Mouse (Mus musculus) lung, postnatal 14 days (tissue): Measurements from ENCODE around the gene Pou6f1.
"Not testable (repeated sequence)": the region's sequence is repeated elsewhere in the genome, so short reads cannot be mapped to it uniquely, and the experiment has no call there.

Experiments used
- DNase-seq: peaks from one replicate; pipeline ENCODE4 v3.0.0; 2021

Gene Pou6f1

DNA sequence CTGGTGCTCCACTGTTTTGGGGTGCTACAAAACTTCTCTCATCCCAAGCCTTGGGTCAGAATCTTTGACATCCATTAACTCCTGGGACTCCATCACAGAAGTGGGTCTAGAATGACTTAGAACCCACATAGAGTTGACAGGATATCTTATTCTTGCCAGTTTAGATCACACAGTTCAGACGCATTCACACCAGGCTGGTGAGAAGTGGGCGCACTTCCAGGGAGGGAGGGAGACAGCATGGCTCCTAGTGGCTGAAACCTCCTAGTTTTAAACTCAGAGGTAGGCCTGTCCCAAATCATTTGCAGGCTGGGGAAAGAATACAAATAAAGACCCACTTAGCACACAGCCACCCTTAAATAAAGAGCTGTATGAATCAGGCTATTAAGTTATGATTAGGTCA is 25.4 kb downstream of the Pou6f1 start:
- peak; percentile 19 for DNase-seq

- no peak for DNase-seq
Observed at GRCm38 (mm10) chr15:100573946-100574345, 25.8 kb downstream of the Pou6f1 start.

DNA sequence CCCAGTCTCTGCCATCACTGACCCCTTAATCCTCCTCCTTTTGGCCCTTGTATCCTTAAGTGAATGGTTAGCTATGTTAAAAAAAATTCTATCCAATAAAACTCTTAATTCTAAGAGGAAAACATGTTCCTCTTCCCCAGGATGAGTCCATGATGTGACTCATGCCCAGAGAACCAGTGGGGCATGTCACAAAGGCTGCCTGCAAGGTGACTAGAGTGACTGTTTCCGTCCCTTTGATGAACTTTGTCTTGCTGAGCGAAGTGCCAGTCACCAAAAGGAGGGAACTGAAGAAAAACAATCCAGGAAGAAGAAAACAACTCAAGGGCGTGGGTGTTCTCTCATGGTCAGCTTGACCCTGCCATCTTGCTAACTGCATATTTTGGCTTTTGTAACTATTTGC is 30.5 kb downstream of the Pou6f1 start:
- no peak for DNase-seq

DNA sequence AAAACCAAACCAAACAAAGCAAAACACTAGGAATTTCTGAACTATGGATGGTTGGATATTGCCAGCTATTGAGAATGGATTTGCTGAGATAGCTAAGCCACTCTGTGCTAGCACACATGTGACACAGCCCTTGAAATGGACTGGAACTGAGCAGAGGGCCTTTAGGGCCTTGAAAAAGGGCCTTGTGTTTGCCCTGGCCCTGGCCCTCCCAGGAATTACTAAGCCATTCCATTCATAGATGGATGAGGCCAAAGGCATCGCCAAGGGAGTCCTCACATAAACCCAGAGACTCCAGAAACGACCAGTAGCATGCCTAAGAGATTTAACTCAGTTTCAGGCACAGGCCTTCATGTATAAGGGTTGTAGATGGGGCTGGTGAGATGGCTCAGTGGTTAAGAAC is 33.3 kb downstream of the Pou6f1 start:
- DNase-seq, result no peak

DNA sequence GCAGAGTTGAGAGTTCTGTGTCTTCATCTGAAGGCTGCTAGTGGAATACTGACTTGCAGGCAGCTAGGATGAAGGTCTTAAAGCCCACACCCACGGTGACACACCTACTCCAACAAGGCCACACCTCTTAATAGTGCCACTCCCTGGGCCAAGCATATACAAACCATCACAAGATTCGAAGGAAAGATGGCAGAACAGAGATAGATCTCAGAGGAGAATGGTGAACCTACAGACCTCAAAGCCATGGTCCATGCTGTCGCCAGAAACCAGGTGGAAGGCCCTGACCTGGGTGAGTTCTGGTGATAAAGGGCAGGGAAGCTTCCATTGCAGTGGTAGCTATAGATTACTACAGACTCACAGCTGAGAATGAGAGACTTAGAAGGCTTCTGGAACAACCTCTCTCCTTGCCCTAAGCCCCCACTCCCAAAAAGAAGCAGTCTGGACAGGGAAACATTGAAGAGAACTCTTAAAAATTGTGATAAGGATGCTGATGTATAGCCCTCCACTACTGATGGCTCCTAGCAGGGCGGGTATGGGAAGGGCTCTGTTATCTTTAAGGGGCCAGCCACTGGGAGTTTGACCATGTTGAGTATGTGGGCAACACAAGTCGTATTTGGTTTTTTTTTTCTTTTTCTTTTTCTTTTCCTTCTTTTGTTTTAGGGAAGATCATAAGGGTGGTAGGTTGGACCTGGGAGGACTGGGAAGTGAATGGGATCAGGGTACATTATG is 41.9 kb downstream of the Pou6f1 start:
- no peak for DNase-seq

DNA sequence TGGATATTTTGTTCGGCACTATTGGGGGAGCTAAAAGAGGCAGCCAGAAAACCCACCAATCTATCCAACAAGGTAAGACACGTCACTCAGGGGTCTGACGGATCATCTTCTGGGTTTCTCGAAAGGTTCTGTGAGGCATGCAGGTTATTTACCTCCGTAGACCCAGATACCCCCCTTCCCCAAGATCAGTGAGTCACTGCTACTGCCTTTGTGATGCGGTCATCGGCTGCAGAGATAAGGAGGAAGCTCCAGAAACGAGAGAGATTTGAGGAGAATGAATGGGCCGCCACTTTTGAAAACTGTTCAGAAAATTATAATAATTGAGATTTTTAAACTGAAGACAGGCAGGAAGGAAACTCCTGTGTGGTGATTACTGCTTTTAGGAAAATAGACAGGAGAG is 43.4 kb downstream of the Pou6f1 start:
- no peak for DNase-seq

- no peak for DNase-seq
Observed at GRCm38 (mm10) chr15:100555965-100556364, 43.8 kb downstream of the Pou6f1 start.

DNA sequence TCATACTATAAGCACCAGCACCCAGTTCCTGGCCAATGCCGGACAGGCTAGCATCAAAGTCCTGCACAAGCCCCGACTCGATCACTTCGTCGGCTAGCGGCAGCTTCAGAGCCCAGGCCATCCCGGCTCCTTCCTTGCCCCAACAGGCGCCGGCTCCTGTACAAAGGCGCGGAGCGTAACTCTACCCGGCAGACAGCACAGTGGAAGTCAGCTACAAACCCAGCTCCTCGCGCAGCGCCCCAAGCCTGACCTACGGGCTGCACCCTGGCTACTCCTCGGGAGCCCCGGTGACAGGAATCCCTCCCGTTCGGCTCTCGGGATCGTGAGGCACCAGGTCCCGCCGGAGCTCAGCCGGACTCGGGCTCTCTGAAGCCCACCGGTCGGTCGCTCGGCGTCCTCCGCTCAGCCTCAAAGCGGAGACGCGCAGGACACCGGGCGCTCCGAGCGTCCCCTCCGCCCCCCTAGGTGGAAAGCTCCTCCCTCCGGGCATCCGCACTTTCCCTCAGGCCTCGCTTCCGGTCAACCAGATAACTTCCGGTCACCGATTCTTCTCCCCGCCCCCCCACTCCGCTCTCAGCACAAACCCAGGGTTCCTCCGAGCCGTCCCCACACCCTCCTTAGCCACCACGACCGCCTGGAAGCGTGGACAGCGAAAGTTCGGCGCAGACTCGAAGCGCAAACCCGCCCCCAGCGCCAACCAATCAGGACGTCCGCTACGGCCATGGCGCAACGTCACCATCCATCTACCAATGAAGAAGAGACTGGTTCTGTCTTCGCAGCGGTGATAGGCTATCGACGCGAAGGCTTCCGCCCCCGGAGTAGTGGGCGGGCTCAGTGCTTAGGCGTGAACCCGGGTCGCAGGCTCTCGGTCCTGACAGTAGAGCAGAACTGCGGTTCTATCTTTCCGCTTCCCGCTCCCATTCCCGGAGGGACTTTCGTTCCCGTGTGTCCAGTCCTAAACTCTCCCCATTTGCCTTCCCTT is 48.2 kb downstream of the Pou6f1 start, which contains the start of gene Tfcp2:
Gene Tfcp2 (minus strand): TSS at position 683 of the 982 bp plus-strand sequence.
- DNase-seq, result peak; percentile 99

DNA sequence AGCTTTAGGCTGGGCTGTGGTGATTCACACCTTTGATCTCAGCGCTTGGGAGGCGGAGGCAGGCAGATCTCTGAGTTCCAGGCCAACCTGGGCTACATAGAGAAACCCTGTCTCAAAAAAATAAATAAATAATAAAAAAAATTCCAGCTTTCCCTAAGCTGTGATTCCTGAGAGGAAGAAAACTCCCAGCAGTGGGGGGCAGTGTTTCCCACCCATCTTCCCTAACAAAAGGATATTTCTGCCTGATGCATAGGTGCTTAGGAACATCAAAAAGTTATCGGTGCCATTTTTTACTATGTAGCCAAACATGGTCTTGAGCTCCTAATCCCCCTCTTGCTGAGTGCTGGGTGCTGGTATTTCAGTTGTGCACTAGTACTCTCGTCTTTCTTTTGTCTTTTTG is 49.5 kb downstream of the Pou6f1 start:
- peak; percentile 5 for DNase-seq

DNA sequence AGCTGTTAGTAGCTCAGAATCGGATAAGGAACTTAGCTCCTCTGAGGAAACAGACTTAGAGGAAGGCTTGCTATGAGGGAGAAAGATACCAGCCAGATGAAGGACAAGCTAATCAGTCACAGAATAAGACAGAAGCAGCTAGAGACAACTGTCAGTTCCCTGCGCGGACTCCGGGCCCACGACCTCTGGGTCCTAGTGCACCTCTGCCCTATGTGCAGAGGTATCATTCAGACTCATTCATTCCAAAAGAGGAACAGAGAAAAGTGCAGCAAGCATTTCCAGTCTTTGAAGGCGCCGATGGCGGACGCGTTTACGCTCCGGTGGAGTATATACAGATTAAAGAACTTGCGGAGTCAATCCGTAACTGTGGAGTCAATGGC is 56.1 kb downstream of the Pou6f1 start:
- not testable (repeated sequence) for DNase-seq

DNA sequence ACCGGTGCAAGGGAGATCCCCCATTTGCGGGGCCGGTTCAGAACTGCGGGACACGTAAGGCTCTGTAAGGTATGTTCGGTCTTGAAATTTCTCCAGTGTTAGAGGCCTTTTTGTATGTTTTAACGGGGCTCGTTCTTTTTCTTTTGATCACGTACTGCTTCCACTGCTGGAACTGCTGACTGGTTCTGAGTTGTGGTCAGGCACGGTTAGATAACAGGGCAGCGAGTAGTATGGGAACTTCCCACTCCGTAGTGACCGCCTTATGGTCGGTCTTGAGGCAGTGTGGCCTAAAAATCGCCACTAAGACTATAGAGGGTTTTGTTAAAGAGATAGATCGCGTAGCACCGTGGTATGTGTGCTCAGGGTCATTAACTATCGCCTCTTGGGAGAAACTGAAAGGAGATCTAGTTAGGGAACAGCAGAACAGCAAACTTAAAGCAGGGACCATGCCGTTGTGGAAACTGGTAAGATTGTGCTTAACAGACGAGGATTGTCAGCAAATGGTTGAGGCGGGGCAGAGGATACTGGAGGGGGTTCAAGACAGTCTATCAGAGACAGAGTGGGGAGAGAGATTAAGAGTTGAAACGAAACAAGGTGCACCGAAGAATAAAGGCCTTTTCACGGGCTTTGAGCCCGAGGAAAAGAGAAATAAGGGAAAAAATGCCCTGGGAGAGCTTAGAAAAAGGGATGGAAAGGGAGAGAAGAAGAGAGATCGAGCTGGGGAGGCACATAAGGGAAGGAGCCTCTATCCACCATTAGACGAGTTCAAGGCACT is 56.7 kb downstream of the Pou6f1 start:
- not testable (repeated sequence) for DNase-seq

GRCm38 (mm10) chr15:100541426-100541825 is 58.4 kb downstream of the Pou6f1 start:
- no peak for DNase-seq

GRCm38 (mm10) chr15:100541001-100541400 is 58.8 kb downstream of the Pou6f1 start:
- DNase-seq, result not testable (repeated sequence)

DNA sequence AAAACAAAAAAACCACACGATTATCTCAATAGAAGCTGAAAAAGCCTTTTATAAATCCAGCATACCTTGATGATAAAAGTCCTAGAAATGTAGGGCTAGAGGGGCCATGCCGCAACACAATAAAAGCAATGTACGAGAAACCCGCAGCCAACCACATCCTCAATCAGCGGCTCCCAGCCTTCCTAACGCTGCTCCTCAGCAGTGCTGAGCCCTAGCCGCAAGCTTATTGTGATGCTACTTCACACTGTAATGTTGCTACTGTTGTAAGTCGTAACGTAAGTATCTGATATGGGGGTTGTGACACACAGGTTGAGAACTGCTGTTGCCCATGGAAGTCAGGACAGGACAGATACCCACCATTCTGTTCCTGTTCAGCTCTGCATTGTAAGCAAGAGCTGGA is 60.4 kb downstream of the Pou6f1 start:
- no peak for DNase-seq

- peak; percentile 50 for DNase-seq
Observed at GRCm38 (mm10) chr15:100537913-100538312, 61.9 kb downstream of the Pou6f1 start.

GRCm38 (mm10) chr15:100527900-100528299 is 71.9 kb downstream of the Pou6f1 start:
- DNase-seq, result no peak

DNA sequence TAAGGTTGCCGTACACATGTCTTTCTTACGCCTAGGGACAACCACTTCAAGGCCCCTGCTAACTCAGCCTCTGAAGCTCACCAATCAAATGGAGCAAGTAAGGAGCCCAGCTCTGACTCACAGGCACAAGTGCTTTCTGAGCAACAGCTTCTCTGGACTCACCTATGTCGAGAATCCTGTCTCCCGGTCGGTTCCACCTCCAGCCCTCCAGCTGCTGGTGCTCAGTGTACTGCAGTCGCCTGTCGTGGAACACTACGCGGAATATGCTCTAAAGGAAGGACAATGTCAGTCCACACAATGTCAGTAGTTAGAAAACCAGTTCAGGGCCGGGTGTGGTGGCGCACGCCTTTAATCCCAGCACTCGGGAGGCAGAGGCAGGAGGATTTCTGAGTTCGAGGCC is 74.4 kb downstream of the Pou6f1 start:
- no peak for DNase-seq
